Mouse (Mus musculus) heart, adult 11 months (tissue): ENCODE results near the gene Mark3.
A peak's percentile ranks its signal among the peaks of the same experiment; 100 is the strongest.

Experiments
- DNase-seq: peaks from one replicate; pipeline ENCODE4 v3.0.0; 2022

Mark3 gene

GRCm38 (mm10) chr12:111703301-111703700, 129.0 kb downstream of the Mark3 start:
- DNase-seq, result peak; percentile 90

- peak; percentile 99 for DNase-seq
Observed at GRCm38 (mm10) chr12:111704609-111705008, 130.3 kb downstream of the Mark3 start.

GRCm38 (mm10) chr12:111705186-111705973, 131.1 kb downstream of the Mark3 start:
- DNase-seq, result peak; percentile 99
